Mouse (Mus musculus) layer of hippocampus, adult 11-12 months (tissue): ENCODE measurements around the gene Mrpl43.

Experiments
- DNase-seq: peaks from one replicate; pipeline ENCODE4 v3.0.0; 2022; ENCODE audit warnings: low spot score

Mrpl43 gene

DNA sequence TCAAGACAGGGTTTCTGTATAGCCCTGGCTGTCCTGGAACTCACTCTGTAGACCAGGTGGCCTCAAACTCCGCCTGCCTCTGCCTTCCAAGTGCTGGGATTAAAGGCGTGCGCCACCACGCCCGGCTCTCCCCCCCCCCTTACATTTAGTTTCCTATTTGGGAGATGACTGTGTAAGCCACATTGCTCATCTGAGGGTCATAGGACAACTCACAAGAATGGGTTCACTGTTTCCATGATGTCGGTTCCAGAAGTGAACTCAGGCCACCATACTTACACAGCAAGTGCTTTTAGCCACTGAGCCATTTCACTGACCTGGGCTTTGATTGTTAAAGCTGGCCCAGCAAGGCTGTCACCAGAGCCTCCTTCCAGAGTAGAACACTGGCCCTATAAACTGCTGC is 29.1 kb downstream of the Mrpl43 start:
- DNase-seq = no peak

DNA sequence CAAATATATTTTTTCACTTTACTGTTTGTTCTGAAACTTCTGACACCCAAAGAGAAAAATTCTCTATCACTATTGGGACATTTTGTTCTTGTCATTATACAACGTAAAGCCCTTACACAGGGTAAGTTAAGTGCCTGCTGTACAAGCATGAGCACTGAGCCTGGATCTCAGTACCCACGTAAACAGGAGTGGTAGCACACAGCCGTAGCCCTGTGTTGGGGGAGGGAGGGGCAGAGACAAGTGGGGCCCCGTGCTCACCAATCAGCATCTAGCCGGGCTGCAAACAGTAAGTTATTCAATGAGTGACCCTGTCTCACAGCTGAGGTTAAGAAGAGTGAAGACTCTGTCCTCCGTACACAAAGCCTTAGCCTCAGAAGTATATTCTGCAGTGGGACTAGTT is 29.6 kb downstream of the Mrpl43 start:
- no peak for DNase-seq

DNA sequence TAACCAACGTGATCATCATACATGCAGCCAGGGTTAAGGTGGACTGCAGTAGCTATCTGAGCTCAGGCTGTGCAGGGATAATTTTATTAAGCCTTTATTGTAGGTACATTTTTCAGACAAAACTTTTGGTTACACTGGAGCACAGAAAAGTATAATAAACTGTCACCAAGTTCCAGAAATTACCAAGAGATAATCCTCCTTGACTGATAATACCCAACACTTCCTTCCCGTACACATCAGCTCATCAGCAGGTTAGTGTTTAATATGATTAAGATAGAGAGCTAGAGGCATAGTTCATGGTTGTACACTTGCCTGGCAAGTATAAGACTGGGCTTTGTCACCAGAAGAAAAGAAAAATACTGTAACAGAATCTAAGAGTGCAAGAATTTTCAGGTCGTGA is 37.9 kb downstream of the Mrpl43 start:
- no peak for DNase-seq

DNA sequence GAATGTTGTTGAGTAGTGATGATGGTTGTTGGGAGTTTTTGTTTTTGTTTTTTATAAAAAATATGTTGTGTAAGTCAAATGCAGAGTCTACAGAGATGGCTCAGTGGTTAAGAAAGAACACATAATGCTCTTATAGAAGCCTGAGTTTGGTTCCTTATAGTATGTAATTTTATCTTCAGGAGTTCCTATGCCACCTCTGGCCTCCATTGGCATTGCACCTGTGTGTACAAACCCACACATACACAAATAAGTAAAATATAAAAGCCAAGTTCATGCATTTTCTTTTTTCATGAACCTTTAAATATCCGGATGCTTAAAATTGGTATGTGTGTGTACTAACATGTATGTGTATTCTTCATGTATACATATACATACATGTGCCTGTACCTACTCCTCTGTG is 40.3 kb downstream of the Mrpl43 start:
- DNase-seq = no peak

DNA sequence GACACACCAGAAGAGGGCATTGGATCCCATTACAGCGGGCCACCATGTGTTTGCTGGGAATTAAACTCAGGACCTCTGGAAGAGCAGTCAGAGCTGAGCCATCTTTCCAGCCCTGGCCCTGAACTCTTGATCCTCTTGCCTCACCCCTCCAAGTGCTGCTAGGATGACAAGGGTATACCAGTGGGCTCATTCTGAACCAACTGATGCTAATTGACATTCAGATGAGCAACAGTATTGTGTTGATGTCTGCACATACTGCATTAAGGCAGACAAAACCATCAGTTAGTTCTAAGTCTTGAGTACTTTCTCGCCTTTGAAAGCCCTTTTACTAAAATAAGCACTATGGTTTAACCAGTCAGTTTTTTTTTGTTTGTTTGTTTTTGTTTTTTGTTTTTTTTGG is 46.6 kb downstream of the Mrpl43 start:
- DNase-seq = no peak
